Mouse (Mus musculus) E14TG2a.4 (cell line): Measurements from ENCODE around the gene Ifi47.
"Not testable (repeated sequence)": the region's sequence is repeated elsewhere in the genome, so short reads cannot be mapped to it uniquely, and the experiment has no call there.

Experiments
- CTCF ChIP-seq: conservative IDR thresholded peaks from 2 replicates; pipeline ENCODE4 v1.5.1; 2014; ENCODE audit warnings: low read length
- NANOG ChIP-seq: IDR thresholded peaks from 2 replicates; pipeline ENCODE4 v1.6.1; 2014; ENCODE audit warnings: borderline replicate concordance, low read length, mixed read lengths
- POU5F1 ChIP-seq: IDR thresholded peaks from 2 replicates; pipeline ENCODE4 v1.6.1; 2014; ENCODE audit warnings: low read length, borderline replicate concordance

DNA sequence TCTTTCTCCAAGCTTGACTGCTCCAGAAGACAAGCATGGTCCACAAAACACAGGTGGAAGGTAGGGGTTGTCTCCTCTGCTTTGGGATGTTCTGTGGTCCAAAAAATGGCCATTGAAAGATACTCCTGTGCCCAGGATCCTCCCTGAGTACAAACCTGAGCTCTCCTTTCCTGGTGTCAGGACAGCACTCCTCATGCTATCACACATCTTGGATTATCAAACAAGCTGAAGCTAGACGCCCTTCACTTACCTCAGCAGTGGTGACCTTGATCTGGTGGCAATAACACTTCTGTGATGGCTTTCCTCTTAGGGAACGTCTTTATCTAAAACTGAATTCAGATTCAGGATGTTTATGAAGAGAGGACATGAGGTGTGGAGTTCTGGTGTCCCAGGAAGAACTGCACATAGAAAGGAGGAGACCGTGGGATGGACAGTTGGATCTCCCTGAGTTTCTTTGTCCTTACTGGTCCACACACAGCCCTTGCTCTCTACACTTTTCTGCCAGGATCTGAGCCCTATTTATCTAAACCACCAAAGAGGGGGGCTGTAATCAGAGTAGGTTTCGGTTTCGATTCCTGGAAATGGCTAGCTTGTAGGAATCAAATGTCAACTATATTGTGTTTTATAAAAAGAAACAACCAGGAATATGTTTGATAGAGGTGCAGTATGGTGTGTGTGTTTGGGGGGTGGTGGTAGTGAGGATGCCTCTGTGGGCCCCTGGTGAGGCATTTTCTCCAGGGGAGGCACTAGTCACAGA lies 12.5 kb upstream of the Ifi47 start, which contains the start of gene Tgtp2:
- not testable (repeated sequence) for TF ChIP-seq CTCF, POU5F1, NANOG
